ENCODE assay signal across 13 mouse cellular contexts in genomic region chr17:78221860-78222259, GRCm38 (mm10). TPM values are rescaled to one million over a fixed set of nuclear protein-coding genes. Genes with fewer than 3 reads are reported as not detected.
A peak's percentile ranks its signal among the peaks of the same experiment; 100 is the strongest.
DNase-seq lines count a peak whose midpoint lies in the region; ATAC-seq and TF ChIP-seq lines count a peak whose summit lies in the region.
"Had no signal": no experiment of that assay in that cellular context is flagged by ENCODE, and none has a peak within 500 bp of the region (broad histone marks: within the 10 kb centered on the region; RNA-seq: fewer than 3 reads in every experiment).

No protein-coding gene starts in this region.

- no peak for TF ChIP-seq POLR2A in heart, adult 2 months (IDR thresholded peaks at IDR 0.05; ENCODE audit: insufficient read depth, low read depth, low read length)

- H3K79me2 ChIP-seq in heart, adult 2 months (replicated peaks; ENCODE audit: control insufficient read depth, insufficient read depth, low read length): peaks cover 13% of the 10 kb centered on the region

- no peaks in the 10 kb centered on the region for H3K9me3 ChIP-seq in heart, embryonic 15.5 days (replicated peaks)
- no peaks in the 10 kb centered on the region for H3K9me3 ChIP-seq in intestine, embryonic 15.5 days
- no peaks in the 10 kb centered on the region for H3K9me3 ChIP-seq in intestine, embryonic 16.5 days (ENCODE audit: control insufficient read depth, low read length)
- no peaks in the 10 kb centered on the region for H3K9me3 ChIP-seq in liver, embryonic 12.5 days (replicated peaks)
- H3K9me3 ChIP-seq: embryonic facial prominence, embryonic 10.5 days; forebrain, embryonic 13.5 days; hindbrain, embryonic 13.5 days had no signal

- H3K36me3 ChIP-seq in heart, adult 2 months (ENCODE audit: control insufficient read depth, insufficient read depth, low read length): peaks cover 33% of the 10 kb centered on the region
- H3K36me3 ChIP-seq in heart, embryonic 15.5 days: no peaks in the 10 kb centered on the region
- no peaks in the 10 kb centered on the region for H3K36me3 ChIP-seq in intestine, embryonic 15.5 days
- H3K36me3 ChIP-seq in intestine, embryonic 16.5 days (ENCODE audit: control insufficient read depth, insufficient read depth, low read length): no peaks in the 10 kb centered on the region
- H3K36me3 ChIP-seq in liver, embryonic 12.5 days: no peaks in the 10 kb centered on the region
- H3K36me3 ChIP-seq: hindbrain, embryonic 13.5 days had no signal

- H3K27ac ChIP-seq in heart, adult 2 months: peak overlapping the region; percentile 15
- H3K27ac ChIP-seq in heart, embryonic 15.5 days: peak overlapping the region; percentile 33; the same call in 1 of the 2 replicates
- H3K27ac ChIP-seq in intestine, embryonic 15.5 days: peak overlapping the region; percentile 44
- peak overlapping the region; percentile 39; the same call in 1 of the 2 replicates for H3K27ac ChIP-seq in intestine, embryonic 16.5 days (ENCODE audit: low read length)
- H3K27ac ChIP-seq in liver, embryonic 12.5 days: no peak overlapping the region
- H3K27ac ChIP-seq: embryonic facial prominence, embryonic 10.5 days; forebrain, embryonic 13.5 days; hindbrain, embryonic 13.5 days; hindbrain, postnatal 0 days had no signal

- peaks cover 28% of the 10 kb centered on the region for H3K4me1 ChIP-seq in heart, adult 2 months (ENCODE audit: control insufficient read depth, insufficient read depth, low read length)
- H3K4me1 ChIP-seq in heart, embryonic 15.5 days (replicated peaks): peaks cover 18% of the 10 kb centered on the region
- peaks cover 37% of the 10 kb centered on the region for H3K4me1 ChIP-seq in intestine, embryonic 15.5 days (replicated peaks)
- H3K4me1 ChIP-seq in intestine, embryonic 16.5 days (ENCODE audit: control insufficient read depth, insufficient read depth, low read length): peaks cover 48% of the 10 kb centered on the region
- peaks cover 13% of the 10 kb centered on the region for H3K4me1 ChIP-seq in liver, embryonic 12.5 days

- no peak for DNase-seq in heart, adult 2 months
- DNase-seq in heart, postnatal 25 days (ENCODE audit: low spot score): no peak
- DNase-seq in heart, postnatal 36 days: no peak
- DNase-seq: adrenal gland, adult 8-10 months had no signal

- no peak overlapping the region for H3K4me3 ChIP-seq in heart, adult 2 months
- no peak overlapping the region for H3K4me3 ChIP-seq in heart, embryonic 15.5 days
- H3K4me3 ChIP-seq in intestine, embryonic 15.5 days (replicated peaks): no peak overlapping the region
- no peak overlapping the region for H3K4me3 ChIP-seq in intestine, embryonic 16.5 days (ENCODE audit: low read length)
- H3K4me3 ChIP-seq in liver, embryonic 12.5 days: no peak overlapping the region
- H3K4me3 ChIP-seq: embryonic facial prominence, embryonic 10.5 days; forebrain, embryonic 13.5 days; hindbrain, embryonic 13.5 days had no signal

- TF ChIP-seq CTCF in heart, adult 2 months (IDR thresholded peaks at IDR 0.05): no peak

- TF ChIP-seq EP300 in heart, adult 2 months (IDR thresholded peaks at IDR 0.05; ENCODE audit: insufficient read depth, low read depth, low read length): peak; percentile 51; the same call in 1 of the 2 replicates

- intact Hi-C loops in heart, adult 2 months (cut with DNase I): no loop called here
- intact Hi-C loops in heart, postnatal 25 days (cut with DNase I): no loop called here
- intact Hi-C loops in heart, postnatal 36 days (cut with DNase I): no loop called here

- no peak overlapping the region for H3K4me2 ChIP-seq in heart, embryonic 15.5 days
- peak overlapping the region; percentile 28 for H3K4me2 ChIP-seq in intestine, embryonic 15.5 days (replicated peaks)
- H3K4me2 ChIP-seq in intestine, embryonic 16.5 days (ENCODE audit: low read depth, low read length): no peak overlapping the region
- H3K4me2 ChIP-seq in liver, embryonic 12.5 days: no peak overlapping the region
- H3K4me2 ChIP-seq: forebrain, embryonic 13.5 days; hindbrain, embryonic 13.5 days had no signal

- no peak overlapping the region for H3K9ac ChIP-seq in heart, adult 2 months (ENCODE audit: low read depth, low read length)
- no peak overlapping the region for H3K9ac ChIP-seq in heart, embryonic 15.5 days
- no peak overlapping the region for H3K9ac ChIP-seq in intestine, embryonic 15.5 days
- no peak overlapping the region for H3K9ac ChIP-seq in intestine, embryonic 16.5 days (ENCODE audit: low read depth, low read length)
- no peak overlapping the region for H3K9ac ChIP-seq in liver, embryonic 12.5 days
- H3K9ac ChIP-seq: forebrain, embryonic 13.5 days; forebrain, postnatal 0 days; hindbrain, embryonic 13.5 days had no signal

- WGBS in heart, adult 2 months: 70% methylated on average over 1 of the region's 1 CpGs
- WGBS in heart, embryonic 15.5 days: 94% methylated on average over 1 of the region's 1 CpGs
- WGBS in intestine, embryonic 15.5 days: 64% methylated on average over 1 of the region's 1 CpGs
- 75% methylated on average over 1 of the region's 1 CpGs for WGBS in intestine, embryonic 16.5 days
- WGBS in liver, embryonic 12.5 days (ENCODE audit: insufficient replicate concordance): 89% methylated on average over 1 of the region's 1 CpGs

- no peaks in the 10 kb centered on the region for H3K27me3 ChIP-seq in heart, adult 2 months (ENCODE audit: control insufficient read depth, insufficient read depth, low read length)
- no peaks in the 10 kb centered on the region for H3K27me3 ChIP-seq in heart, embryonic 15.5 days
- H3K27me3 ChIP-seq in intestine, embryonic 15.5 days (replicated peaks): no peaks in the 10 kb centered on the region
- no peaks in the 10 kb centered on the region for H3K27me3 ChIP-seq in intestine, embryonic 16.5 days (replicated peaks; ENCODE audit: control insufficient read depth, insufficient read depth, low read length)
- H3K27me3 ChIP-seq in liver, embryonic 12.5 days (replicated peaks): no peaks in the 10 kb centered on the region
- H3K27me3 ChIP-seq: forebrain, embryonic 13.5 days; hindbrain, embryonic 13.5 days had no signal

- ATAC-seq in heart, embryonic 15.5 days (replicated peaks; ENCODE audit: insufficient number of reproducible peaks, insufficient read depth, low FRiP score, low read depth): no peak
- ATAC-seq in intestine, embryonic 15.5 days: no peak
- ATAC-seq in intestine, embryonic 16.5 days: no peak
- ATAC-seq in liver, embryonic 12.5 days: no peak
- ATAC-seq: forebrain, embryonic 13.5 days; forebrain, postnatal 0 days; hindbrain, postnatal 0 days had no signal

RNA-seq across cellular contexts. Expression of gene Crim1, which starts 21.8 kb away (rescaled TPM):
- total RNA-seq in heart, adult 2 months (2021): 10 to 100 TPM; 50.6 to 55.4 TPM
- 28.2 and 42.9 TPM in 2 replicates for polyA plus RNA-seq in heart, adult 2 months (2012; rRNA removed)
- total RNA-seq in heart, postnatal 25 days (2021): 10 to 100 TPM; 45.2 to 48.7 TPM
- 2.5 and 3.2 TPM in 2 replicates for polyA plus RNA-seq in heart, embryonic 15.5 days (2015; fragmentation: Nextera tagmentation; extraction: Ambion mirVana)
- 10 to 100 TPM; 50.7 to 64.8 TPM for total RNA-seq in heart, postnatal 36 days (2021)
- 5.8 and 5.9 TPM in 2 replicates for polyA plus RNA-seq in intestine, embryonic 15.5 days (2015; fragmentation: Nextera tagmentation; extraction: Ambion mirVana)
- 3.9 and 4.0 TPM in 2 replicates for polyA plus RNA-seq in intestine, embryonic 16.5 days (2015; fragmentation: Nextera tagmentation; extraction: Ambion mirVana)
- polyA plus RNA-seq in liver, embryonic 12.5 days (2016; fragmentation: Nextera tagmentation; extraction: Ambion mirVana): 1.5 and 2.1 TPM in 2 replicates
